Mouse (Mus musculus): ENCODE measurements around the gene Tmtc2. TPM values are rescaled to one million over a fixed set of nuclear protein-coding genes. Genes with fewer than 3 reads are reported as not detected.

Gene Tmtc2
- polyA plus RNA-seq, 1 experiment: 0.97 TPM

DNA sequence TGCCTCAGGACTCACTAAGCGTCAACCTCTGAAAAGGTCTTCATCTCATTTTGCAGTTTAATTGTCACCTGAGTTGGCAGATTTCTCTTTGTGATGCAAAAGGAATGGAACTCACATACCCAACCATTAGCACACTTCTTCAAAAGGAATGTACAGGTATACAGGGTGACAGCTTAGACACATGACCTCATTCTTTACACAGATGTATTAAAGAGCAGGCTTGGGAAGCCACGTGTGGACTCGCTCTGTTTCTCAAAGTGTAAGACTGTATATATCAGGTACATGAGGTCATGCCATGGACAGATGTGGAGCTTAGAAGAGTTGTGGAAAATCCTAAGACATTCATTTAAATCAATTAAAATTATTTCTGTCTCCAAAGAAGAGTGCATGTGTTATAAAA, 286.7 kb downstream of the Tmtc2 start:
- TF ChIP-seq POLR2AphosphoS2 (IDR thresholded peaks at IDR 0.05; ENCODE audit: insufficient read length, low read depth) (no peak), MYOD1 (IDR thresholded peaks at IDR 0.05; ENCODE audit: control insufficient read depth in 1 of 3, insufficient read length in 2 of 3, low read depth in 2 of 3) (no peak), TCF3 (IDR thresholded peaks at IDR 0.05; ENCODE audit: insufficient read length, low read depth) (no peak), SRF (IDR thresholded peaks at IDR 0.05; ENCODE audit: control insufficient read depth, insufficient read length, low read depth) (no peak), MAX (IDR thresholded peaks at IDR 0.05; ENCODE audit: low read depth) (no peak), E2F4 (IDR thresholded peaks at IDR 0.05; ENCODE audit: insufficient read depth) (no peak), REST (IDR thresholded peaks at IDR 0.05; ENCODE audit: insufficient read depth, insufficient read length) (no peak), CEBPB (IDR thresholded peaks at IDR 0.05; ENCODE audit: insufficient read depth, poor library complexity, severe bottlenecking) (no peak), USF1 (IDR thresholded peaks at IDR 0.05; ENCODE audit: low read depth) (no peak)
- no peak overlapping the region for H3ac ChIP-seq (ENCODE audit: control insufficient read depth, insufficient read length)
- H3K27me3 ChIP-seq (ENCODE audit: control insufficient read depth, insufficient read depth, insufficient read length): no peaks in the 10 kb centered on the region
- H3K4me2 ChIP-seq (ENCODE audit: low read depth): no peak overlapping the region
- H3K79me2 ChIP-seq (ENCODE audit: control insufficient read depth, insufficient read depth): no peaks in the 10 kb centered on the region
- no peaks in the 10 kb centered on the region for H3K36me3 ChIP-seq (ENCODE audit: control insufficient read depth, insufficient read depth)
- H3K4me3 ChIP-seq: no peak overlapping the region

DNA sequence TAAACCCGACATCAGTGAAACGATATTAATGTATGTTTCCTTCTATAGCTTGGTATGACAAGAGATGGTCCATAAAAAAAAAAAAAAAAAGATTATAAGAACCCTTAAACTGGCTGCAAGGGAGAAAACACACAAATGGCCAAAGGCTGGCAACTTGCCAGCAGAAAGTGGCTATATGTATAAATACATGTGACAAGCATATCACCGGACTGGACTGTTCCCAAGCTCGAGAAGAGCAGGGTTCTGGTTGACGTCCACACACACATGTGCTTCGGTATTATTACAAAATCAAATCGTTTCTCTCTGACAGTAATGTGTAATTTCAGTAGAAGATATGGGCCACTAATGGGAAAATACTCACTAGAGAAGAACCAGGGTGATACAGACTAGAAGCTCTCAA, 287.2 kb downstream of the Tmtc2 start:
- no peak overlapping the region for H3K4me2 ChIP-seq (ENCODE audit: low read depth)
- H3K79me2 ChIP-seq (ENCODE audit: control insufficient read depth, insufficient read depth): no peaks in the 10 kb centered on the region
- no peaks in the 10 kb centered on the region for H3K27me3 ChIP-seq (ENCODE audit: control insufficient read depth, insufficient read depth, insufficient read length)
- H3K36me3 ChIP-seq (ENCODE audit: control insufficient read depth, insufficient read depth): no peaks in the 10 kb centered on the region
- H3K4me3 ChIP-seq: no peak overlapping the region
- no peak for TF ChIP-seq TCF12 (IDR thresholded peaks at IDR 0.05; ENCODE audit: insufficient read depth, poor library complexity, severe bottlenecking)
- TF ChIP-seq E2F4 (IDR thresholded peaks at IDR 0.05; ENCODE audit: insufficient read depth): no peak
- no peak for TF ChIP-seq POLR2A (IDR thresholded peaks at IDR 0.05; ENCODE audit: insufficient read length, low read depth)
- TF ChIP-seq MYOD1 (IDR thresholded peaks at IDR 0.05; ENCODE audit: control insufficient read depth in 1 of 3, insufficient read length in 2 of 3, low read depth in 2 of 3): no peak
- no peak for TF ChIP-seq MYOG (IDR thresholded peaks at IDR 0.05; ENCODE audit: control insufficient read depth in 1 of 3, insufficient read depth in 1 of 3, insufficient read length in 2 of 3, low read depth in 2 of 3)
- no peak for TF ChIP-seq USF1 (IDR thresholded peaks at IDR 0.05; ENCODE audit: low read depth)
- TF ChIP-seq POLR2AphosphoS2 (IDR thresholded peaks at IDR 0.05; ENCODE audit: insufficient read length, low read depth): no peak
- no peak for TF ChIP-seq CEBPB (IDR thresholded peaks at IDR 0.05; ENCODE audit: insufficient read depth, poor library complexity, severe bottlenecking)
- TF ChIP-seq SRF (IDR thresholded peaks at IDR 0.05; ENCODE audit: control insufficient read depth, insufficient read length, low read depth): no peak
- TF ChIP-seq REST (IDR thresholded peaks at IDR 0.05; ENCODE audit: insufficient read depth, insufficient read length): no peak
- no peak for TF ChIP-seq MAX (IDR thresholded peaks at IDR 0.05; ENCODE audit: low read depth)
- no peak for TF ChIP-seq TCF3 (IDR thresholded peaks at IDR 0.05; ENCODE audit: insufficient read length, low read depth)
- no peak overlapping the region for H3ac ChIP-seq (ENCODE audit: control insufficient read depth, insufficient read length)

- no peak overlapping the region for H3ac ChIP-seq (ENCODE audit: control insufficient read depth, insufficient read length)
- no peaks in the 10 kb centered on the region for H3K27me3 ChIP-seq (ENCODE audit: control insufficient read depth, insufficient read depth, insufficient read length)
- no peak overlapping the region for H3K4me3 ChIP-seq
- H3K4me2 ChIP-seq (ENCODE audit: low read depth): no peak overlapping the region
- no peaks in the 10 kb centered on the region for H3K36me3 ChIP-seq (ENCODE audit: control insufficient read depth, insufficient read depth)
- TF ChIP-seq TCF12 (IDR thresholded peaks at IDR 0.05; ENCODE audit: insufficient read depth, poor library complexity, severe bottlenecking) (no peak), POLR2AphosphoS2 (IDR thresholded peaks at IDR 0.05; ENCODE audit: insufficient read length, low read depth) (no peak), MYOD1 (IDR thresholded peaks at IDR 0.05; ENCODE audit: control insufficient read depth in 1 of 3, insufficient read length in 2 of 3, low read depth in 2 of 3) (no peak), USF1 (IDR thresholded peaks at IDR 0.05; ENCODE audit: low read depth) (no peak), E2F4 (IDR thresholded peaks at IDR 0.05; ENCODE audit: insufficient read depth) (no peak), MYOG (IDR thresholded peaks at IDR 0.05; ENCODE audit: control insufficient read depth in 1 of 3, insufficient read depth in 1 of 3, insufficient read length in 2 of 3, low read depth in 2 of 3) (no peak), REST (IDR thresholded peaks at IDR 0.05; ENCODE audit: insufficient read depth, insufficient read length) (no peak), CEBPB (IDR thresholded peaks at IDR 0.05; ENCODE audit: insufficient read depth, poor library complexity, severe bottlenecking) (no peak), POLR2A (IDR thresholded peaks at IDR 0.05; ENCODE audit: insufficient read length, low read depth) (no peak)
- H3K79me2 ChIP-seq (ENCODE audit: control insufficient read depth, insufficient read depth): no peaks in the 10 kb centered on the region
Observed at GRCm38 (mm10) chr10:105286221-105286620, 288.0 kb downstream of the Tmtc2 start.

DNA sequence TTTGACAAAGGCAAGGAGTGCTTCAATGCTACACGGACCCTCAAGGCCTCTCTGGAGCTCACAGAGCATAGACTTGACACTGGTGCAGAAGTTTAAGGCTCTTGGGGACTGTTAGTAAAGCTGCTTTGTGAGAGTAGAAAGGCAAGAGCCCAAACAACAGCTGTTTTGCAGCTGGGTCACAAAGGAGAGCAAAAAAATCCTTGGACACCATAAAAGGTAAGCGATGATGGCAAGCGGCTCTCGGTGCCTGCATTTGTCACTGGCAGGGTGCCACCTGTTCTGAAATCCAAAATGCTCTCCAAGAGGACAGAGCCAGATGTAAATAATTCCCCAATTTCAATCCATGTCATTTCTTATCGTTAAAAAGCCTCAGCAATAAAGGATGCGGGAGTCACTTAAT, 290.1 kb downstream of the Tmtc2 start:
- H3K4me2 ChIP-seq (ENCODE audit: low read depth): no peak overlapping the region
- H3K4me3 ChIP-seq: no peak overlapping the region
- no peaks in the 10 kb centered on the region for H3K79me2 ChIP-seq (ENCODE audit: control insufficient read depth, insufficient read depth)
- TF ChIP-seq TCF3 (IDR thresholded peaks at IDR 0.05; ENCODE audit: insufficient read length, low read depth): no peak
- TF ChIP-seq POLR2A (IDR thresholded peaks at IDR 0.05; ENCODE audit: insufficient read length, low read depth): no peak
- TF ChIP-seq E2F4 (IDR thresholded peaks at IDR 0.05; ENCODE audit: insufficient read depth): no peak
- TF ChIP-seq MAX (IDR thresholded peaks at IDR 0.05; ENCODE audit: low read depth): no peak
- TF ChIP-seq MYOD1 (IDR thresholded peaks at IDR 0.05; ENCODE audit: control insufficient read depth in 1 of 3, insufficient read length in 2 of 3, low read depth in 2 of 3): no peak
- TF ChIP-seq CEBPB (IDR thresholded peaks at IDR 0.05; ENCODE audit: insufficient read depth, poor library complexity, severe bottlenecking): no peak
- TF ChIP-seq POLR2AphosphoS2 (IDR thresholded peaks at IDR 0.05; ENCODE audit: insufficient read length, low read depth): no peak
- TF ChIP-seq USF1 (IDR thresholded peaks at IDR 0.05; ENCODE audit: low read depth): no peak
- TF ChIP-seq TCF12 (IDR thresholded peaks at IDR 0.05; ENCODE audit: insufficient read depth, poor library complexity, severe bottlenecking): no peak
- TF ChIP-seq MYOG (IDR thresholded peaks at IDR 0.05; ENCODE audit: control insufficient read depth in 1 of 3, insufficient read depth in 1 of 3, insufficient read length in 2 of 3, low read depth in 2 of 3): no peak
- TF ChIP-seq REST (IDR thresholded peaks at IDR 0.05; ENCODE audit: insufficient read depth, insufficient read length): no peak
- no peak for TF ChIP-seq SRF (IDR thresholded peaks at IDR 0.05; ENCODE audit: control insufficient read depth, insufficient read length, low read depth)
- H3ac ChIP-seq (ENCODE audit: control insufficient read depth, insufficient read length): no peak overlapping the region
- no peaks in the 10 kb centered on the region for H3K36me3 ChIP-seq (ENCODE audit: control insufficient read depth, insufficient read depth)
- H3K27me3 ChIP-seq (ENCODE audit: control insufficient read depth, insufficient read depth, insufficient read length): no peaks in the 10 kb centered on the region

GRCm38 (mm10) chr10:105280933-105281332, 293.3 kb downstream of the Tmtc2 start:
- H3ac ChIP-seq (ENCODE audit: control insufficient read depth, insufficient read length): no peak overlapping the region
- no peak for TF ChIP-seq POLR2A (IDR thresholded peaks at IDR 0.05; ENCODE audit: insufficient read length, low read depth)
- no peak for TF ChIP-seq TCF3 (IDR thresholded peaks at IDR 0.05; ENCODE audit: insufficient read length, low read depth)

More at GRCm38 (mm10) chr10:105280933-105281332, 293.3 kb downstream of the Tmtc2 start:
- no peaks in the 10 kb centered on the region for H3K79me2 ChIP-seq (ENCODE audit: control insufficient read depth, insufficient read depth)
- no peaks in the 10 kb centered on the region for H3K27me3 ChIP-seq (ENCODE audit: control insufficient read depth, insufficient read depth, insufficient read length)
- H3K4me2 ChIP-seq (ENCODE audit: low read depth): no peak overlapping the region
- no peaks in the 10 kb centered on the region for H3K36me3 ChIP-seq (ENCODE audit: control insufficient read depth, insufficient read depth)
- no peak overlapping the region for H3K4me3 ChIP-seq
